Mouse (Mus musculus) lung, adult 2 months (tissue): ENCODE results near the gene Sh2b3.

Experiments
- CTCF ChIP-seq: fragments of 200-500 bp; IDR thresholded peaks from 2 replicates; pipeline ENCODE4 v1.5.1; 2011; ENCODE audit warnings: mild to moderate bottlenecking, low read length, control low read depth; ENCODE audit not compliant: insufficient read depth
- POLR2A ChIP-seq: fragments of 200-500 bp; IDR thresholded peaks from 2 replicates; pipeline ENCODE4 v1.6.1; 2011; ENCODE audit warnings: low read depth, mild to moderate bottlenecking, control low read depth, low read length, borderline replicate concordance; ENCODE audit errors: extremely low read depth

- TF ChIP-seq POLR2A (no peak), CTCF (no peak)
Observed at GRCm38 (mm10) chr5:121809667-121810224, 27.7 kb downstream of the Sh2b3 start.
